Mouse (Mus musculus): ENCODE measurements at regions not wholly inside any gene's neighbourhood (a gene's known extent, or its start where the extent isn't known, plus 50 kb on each side); places are given as distances from the start of the nearest gene placed in this dataset.
"Not testable (repeated sequence)": the region's sequence is repeated elsewhere in the genome, so short reads cannot be mapped to it uniquely, and the experiment has no call there.

DNA sequence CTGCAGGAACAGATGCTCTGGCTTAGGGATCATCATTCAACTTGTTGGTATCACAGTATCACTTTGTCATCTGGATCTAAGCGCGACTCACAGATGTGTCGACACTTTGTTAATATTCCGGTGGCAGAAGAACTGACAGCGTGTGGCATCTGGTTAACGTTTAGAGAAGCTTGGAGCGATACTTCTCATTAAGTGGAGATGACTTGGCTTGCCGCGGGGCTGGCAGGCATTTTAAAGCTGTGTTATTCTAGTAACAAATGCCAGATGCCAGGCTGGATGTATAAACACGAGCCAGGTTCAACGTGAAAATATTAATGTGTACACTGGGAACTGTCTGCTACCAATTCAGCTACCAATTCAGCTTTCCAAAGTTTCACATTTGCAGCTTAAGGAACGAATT lies 430.3 kb upstream of the Dab2 start:
- peak; percentile 9 for DNase-seq (ENCODE audit: low spot score)

DNA sequence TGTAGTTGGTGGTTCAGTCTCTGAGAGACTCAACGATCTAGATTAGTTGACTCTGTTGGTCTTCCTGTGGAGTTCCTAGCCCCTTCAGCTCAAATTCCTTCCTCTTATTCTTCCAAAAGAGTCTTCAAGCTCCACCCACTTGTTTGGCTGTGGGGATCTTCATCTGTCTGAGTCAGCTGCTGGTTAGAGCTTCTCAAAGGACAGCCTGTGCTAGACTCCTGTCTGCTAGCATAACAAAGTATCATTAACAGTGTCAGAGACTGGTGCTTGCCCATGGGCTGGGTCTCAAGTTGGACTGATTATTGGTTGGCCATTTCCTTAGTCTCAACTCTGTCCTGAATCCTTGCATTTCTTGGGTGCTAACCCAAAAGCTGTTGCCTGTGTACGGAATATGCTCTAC lies 429.7 kb upstream of the Dab2 start:
- no peak for DNase-seq (ENCODE audit: low spot score)

DNA sequence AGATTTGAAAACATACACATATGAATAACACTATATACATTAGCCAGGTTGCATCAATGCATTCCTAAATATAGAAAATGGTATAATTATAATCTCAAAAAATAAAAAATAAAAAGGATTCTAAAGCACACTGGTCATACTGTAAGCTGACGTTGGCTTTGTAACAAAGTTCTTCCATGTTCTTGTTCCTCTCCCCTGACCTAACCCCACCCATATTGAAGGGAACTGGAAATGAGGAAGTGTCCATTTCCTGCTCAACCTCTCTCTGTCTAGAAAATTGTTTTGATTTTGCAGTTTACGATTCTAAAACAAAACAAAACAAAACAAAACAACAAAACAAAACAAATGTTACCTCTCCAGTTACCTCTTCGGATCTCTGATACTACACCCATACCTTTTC lies 427.5 kb upstream of the Dab2 start:
- DNase-seq (ENCODE audit: low spot score) = no peak

DNA sequence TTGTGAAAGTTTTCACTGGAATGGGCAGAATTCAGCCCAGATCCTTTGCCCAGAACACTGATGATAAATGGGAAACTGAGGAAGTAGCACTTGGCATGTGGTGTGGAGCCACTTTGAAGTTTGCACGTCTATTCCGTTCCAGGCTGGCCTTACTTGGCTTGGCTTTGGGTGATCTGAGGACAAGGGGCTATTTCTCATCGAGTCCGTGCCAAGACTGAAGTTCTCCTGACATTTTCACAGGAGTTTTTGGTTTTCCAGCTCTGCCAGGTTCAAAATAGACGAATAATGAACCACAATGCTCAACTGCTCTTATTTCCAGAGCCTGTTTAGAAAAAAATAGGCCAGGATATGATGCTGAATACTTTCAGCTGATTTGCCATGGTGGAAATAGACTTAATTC lies 421.8 kb upstream of the Dab2 start:
- no peak for DNase-seq (ENCODE audit: low spot score)

DNA sequence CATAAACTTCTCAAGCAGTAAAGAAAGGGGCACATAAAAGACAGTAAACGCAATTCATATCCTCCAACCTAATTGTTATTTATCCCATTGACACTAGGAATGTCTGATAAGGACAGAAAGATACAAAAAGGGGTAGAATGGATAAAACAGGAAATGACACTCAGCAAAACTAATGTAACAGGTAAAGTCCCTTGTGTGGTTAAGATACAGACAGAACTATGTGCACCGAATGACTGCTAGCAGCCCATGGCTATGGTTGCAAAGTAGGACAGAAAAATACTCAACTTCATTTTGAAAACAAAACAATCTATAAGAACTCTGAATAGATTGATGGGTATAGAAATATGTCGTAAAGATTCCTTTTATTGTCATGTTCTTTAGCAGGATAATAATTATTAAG lies 408.4 kb upstream of the Dab2 start:
- DNase-seq (ENCODE audit: low spot score) = no peak

DNA sequence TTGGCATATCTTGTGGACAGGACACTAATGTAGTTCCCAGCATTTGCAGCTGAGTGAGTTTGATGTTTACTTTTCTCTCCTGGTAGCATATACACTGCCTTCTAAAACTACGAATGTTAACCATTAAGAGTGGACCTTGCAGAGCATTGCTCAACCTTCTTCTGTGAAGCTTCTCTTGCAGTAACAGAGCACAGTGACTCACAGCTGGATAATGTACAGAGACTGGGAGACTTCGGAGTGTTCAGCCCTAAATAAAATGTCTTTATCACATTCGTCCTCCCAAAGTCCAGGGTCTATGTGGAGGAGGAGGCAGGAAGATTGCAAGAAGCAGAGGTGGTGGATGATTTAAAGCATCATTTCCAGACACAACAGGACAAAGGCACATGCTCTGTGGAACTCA lies 407.6 kb upstream of the Dab2 start:
- peak; percentile 32 for DNase-seq (ENCODE audit: low spot score)

DNA sequence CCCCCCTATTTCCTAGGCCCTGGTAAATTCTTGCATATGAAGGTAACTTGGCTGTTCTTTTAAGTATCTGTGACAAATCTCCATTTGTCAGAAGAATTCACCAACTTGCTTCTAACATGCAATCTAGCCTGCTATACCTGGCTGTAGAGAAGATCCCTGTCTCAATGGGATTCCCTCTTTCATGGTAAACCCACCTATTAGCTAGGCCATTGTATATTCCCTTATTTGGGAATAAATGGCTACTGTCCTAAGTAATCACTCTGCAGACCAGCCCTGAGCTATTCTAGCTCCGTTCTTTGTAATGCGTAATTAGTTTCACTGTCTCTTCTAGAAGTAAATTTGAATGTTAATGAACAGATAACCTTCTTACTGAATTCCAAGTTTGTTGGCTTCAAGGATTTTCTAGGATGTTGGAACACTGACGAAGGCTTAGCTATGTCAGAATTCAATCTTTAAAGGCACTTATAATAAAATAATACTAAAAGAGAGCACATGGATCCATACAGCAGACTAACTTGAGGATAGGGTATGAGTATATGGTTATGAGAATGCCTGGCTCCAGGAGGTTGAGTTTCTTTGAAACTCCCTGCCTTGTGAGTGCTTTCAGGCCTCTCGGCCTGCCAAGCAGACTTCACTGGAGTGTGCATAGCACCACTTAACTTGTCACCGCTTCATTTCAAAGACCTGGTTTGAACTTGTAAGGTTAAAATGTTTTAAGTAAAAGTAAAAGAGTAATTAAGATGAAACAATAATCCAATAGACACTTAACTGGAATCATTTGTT lies 403.7 kb upstream of the Dab2 start:
- DNase-seq (ENCODE audit: low spot score) = not testable (repeated sequence)

DNA sequence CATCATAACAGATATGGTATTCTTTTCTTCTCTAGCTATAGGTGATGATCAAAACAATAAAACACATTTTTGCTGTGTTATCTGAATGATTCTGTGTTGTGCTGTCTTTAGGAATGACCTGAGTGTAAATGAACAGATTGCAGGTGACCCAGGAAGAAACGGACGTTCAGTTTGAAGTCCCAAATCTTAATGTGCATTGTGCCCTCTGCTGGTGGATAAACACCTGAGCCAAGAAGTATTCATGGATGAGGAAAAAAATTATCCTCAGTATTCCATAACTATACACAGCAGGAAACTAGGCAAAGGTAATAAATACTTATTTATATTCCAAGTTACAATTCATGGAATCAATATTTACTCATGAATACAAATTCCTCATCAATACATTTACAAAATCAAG lies 384.3 kb upstream of the Dab2 start:
- DNase-seq (ENCODE audit: low spot score) = no peak

DNA sequence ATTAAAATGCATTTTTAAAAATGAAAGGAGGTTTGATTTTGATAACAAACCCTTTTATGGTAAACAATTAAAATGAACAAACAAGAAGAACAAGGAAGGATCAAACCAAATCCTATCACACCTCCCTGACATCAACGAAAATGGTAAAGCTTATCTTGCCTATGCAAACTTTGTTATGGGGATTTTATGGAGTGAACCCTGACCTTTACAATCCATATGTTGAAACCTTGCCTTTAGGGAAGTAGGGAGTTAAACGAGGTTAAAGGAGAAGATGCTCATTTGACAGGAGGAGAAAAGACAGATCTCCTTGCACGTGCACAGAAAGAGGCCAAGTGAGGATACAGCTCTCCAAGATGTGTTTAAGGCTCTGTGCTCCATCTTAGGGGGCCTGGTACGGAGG lies 379.5 kb upstream of the Dab2 start:
- DNase-seq (ENCODE audit: low spot score) = no peak

DNA sequence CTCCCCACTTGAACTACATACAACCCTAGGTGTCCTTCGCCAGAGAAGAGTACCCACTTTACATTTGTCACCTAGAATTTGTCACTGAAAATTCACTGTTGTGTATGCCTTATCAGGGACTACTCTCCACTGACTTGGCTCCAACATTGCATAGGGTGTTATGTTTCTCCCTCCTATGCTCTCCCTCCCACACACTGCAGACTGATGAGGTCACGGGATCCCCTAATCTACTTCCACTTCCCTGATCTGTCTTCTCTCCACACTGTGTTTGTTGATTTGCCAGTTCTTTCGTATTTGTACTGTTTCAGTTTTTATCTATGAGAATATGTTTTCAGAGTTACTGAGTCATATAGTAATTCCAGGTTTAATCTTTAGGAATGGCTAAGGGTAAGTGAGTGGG lies 371.8 kb upstream of the Dab2 start:
- DNase-seq (ENCODE audit: low spot score) = no peak

DNA sequence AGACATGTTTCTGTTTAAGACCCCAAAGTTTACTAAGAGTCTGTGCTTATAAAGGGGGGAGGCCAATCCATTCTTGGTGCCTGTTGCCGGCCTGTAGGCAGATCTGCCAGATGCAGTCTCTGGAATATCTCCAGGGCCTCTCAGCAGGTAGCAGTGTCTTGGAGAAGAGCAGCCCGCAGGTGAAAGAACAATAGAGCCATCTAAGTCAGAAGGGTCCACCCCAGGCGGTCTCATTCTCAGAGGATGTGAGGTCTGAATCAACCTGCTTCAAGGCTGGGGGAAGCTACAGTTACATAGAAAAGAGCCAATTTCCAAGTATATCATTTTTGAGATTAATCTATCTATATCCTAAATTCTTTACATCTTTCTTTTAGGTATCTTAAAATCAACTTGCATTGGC lies 366.0 kb upstream of the Dab2 start:
- no peak for DNase-seq (ENCODE audit: low spot score)

DNA sequence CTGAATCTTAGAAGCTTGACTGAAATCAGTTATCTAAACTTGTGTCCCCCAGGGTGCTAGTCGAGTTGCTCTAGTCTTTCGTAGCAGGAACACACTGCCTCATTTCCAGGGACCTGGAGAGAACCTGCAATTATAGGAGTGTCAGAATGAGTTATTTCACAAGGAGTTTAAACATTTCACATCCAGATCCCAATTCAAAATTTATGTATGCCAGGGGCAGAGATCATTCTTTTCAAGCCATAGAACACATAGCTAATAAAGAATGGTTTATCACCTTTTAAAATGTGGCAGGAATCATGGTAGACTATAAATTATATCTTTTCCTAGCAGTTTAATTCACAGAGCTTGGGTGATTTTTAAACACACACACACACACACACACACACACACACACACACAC lies 358.6 kb upstream of the Dab2 start:
- no peak for DNase-seq (ENCODE audit: low spot score)

DNA sequence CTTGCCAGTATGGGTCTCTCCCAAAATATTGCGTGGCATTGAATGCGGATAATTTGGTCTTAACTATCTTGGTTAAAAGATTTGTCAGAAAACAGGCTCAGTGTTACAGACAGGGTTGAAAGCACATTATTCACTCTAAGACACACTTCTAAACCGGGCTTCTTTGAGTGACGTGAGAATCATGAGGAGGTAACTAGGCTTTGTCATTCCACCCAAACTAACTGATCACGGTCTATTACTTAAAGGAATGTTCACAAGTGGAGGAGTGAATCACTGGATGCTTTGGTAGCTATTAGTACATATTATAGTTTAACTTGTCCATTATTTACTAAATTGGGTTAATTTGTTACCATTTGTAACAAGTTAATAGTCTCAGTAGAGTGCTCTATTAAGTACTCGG lies 352.9 kb upstream of the Dab2 start:
- DNase-seq (ENCODE audit: low spot score) = no peak

DNA sequence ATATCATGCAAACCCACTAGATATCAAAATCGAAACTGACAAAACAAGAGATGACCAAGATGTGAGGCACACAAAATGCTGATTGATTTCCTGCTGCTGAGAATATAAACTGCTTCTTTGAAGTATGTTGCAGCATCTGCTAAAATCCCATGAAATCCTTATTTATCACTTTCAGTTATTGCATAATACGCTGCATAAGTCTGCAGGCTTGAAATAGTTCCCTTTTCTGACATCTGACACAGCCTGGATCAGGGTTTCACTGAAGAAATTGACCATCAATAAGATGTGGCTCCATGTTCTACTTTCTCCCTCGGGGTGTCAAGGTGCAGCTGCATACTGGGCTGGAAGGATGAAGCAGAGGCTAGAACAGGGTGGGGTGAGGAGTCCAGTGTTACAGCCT lies 348.7 kb upstream of the Dab2 start:
- DNase-seq (ENCODE audit: low spot score) = no peak

DNA sequence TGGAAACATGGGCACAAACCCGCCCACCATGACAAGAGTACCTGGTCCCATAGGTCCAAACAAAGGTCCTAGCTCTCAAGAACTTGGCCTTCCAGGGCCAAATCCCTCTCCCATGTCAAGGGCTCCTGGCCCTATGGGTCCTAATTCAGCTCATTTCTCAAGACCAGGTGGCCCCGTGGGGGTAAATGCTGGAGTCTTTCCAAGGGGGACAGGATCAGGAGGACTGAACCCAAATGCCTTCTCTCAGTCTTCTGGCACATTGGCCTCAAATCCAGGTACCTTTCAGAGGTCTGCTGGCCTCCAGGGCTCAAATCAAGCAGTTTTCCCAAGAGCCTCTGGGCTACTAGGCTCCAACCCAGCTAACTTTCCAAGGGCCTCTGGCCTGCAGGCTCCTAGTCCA lies 347.9 kb upstream of the Dab2 start:
- not testable (repeated sequence) for DNase-seq (ENCODE audit: low spot score)

DNA sequence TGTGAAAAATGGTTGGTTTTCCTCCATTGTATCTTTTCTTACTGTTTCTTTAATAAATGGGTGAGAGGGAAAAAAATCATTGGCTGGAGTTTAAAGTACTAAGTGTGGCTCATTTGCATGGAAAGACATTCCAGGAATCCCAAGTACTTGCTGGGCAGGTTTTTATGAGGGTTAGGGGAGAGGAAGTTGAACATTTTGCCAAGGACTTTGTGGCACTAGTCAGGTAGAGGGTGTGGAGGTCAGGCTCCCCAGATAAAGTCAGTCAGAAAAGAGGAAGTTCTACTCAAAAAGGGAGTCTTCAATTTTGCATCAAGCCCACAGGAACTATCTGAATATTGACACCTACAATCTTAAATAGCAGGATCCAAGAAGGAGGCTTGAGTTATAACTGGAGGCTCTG lies 346.5 kb upstream of the Dab2 start:
- no peak for DNase-seq (ENCODE audit: low spot score)

DNA sequence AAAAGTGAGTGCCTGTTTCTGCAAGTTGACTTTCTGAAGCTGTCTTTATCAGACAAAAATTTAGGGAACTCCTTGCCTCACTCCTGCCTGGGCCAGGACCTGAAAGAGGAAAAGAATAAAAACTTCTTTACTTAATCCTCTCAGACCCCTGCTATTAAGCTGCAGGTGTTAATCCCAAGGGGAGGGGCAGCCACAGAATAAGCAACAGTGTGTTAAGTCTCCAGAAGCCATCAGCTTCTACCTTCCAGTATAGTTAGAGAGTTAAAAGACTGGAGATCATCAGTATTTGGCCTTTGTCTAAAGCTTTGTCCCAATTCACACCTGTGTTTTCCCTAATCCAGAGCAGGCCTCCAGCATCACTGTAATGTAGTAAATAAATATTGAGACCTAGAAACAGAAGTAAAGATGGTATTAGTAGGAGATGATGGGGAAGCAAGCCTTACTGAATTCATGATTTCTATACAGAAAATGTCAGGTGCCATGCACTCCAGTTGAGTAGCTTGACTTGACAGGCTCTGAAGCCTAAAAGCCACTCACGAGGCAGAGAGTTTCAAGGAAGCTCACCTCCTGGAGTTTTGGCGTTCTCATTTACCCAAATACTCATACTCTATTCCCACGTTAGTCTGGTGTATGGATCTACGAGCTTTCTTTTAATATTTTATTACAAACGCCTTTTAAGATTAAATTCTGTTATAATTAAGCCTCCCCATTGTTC lies 308.1 kb upstream of the Dab2 start:
- no peak for DNase-seq (ENCODE audit: low spot score)

DNA sequence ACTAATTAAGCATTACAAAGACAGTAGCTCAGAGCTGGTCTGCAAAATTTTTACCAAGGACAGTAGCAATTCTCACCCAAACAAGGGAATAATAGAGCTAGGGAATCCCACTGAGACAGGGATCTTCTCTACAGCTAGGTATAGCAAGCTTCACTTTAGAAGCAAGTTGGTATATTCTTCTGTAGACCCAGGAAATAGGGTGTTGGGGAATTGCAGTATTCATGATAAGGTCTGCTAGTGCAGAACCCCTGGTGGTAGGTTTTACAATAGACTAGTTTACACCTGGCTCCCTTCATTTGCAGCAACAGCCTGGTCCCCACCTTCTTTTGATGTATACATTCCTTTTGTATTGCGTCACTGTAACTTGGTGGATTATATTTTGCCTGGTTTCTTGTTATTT lies 307.4 kb upstream of the Dab2 start:
- DNase-seq (ENCODE audit: low spot score) = not testable (repeated sequence)

DNA sequence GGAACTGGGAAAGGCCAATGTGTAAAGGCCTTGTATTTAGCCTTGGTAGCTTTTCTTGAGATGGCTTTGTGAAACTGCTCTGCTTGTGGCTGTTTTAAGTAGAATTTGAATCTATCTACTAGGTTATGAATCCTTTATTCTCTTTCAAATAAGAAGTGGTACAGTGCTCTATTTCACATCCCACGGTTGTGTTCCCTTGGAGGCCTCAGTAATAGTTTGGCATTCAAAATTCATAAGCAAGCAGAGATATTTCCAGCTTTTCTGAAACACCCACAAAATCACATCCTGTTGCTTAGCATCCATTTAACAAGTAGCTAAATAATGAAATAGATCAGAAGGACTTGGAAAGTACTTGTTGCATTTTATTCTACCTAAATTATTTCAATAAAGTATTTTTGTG lies 298.8 kb upstream of the Dab2 start:
- no peak for DNase-seq (ENCODE audit: low spot score)

DNA sequence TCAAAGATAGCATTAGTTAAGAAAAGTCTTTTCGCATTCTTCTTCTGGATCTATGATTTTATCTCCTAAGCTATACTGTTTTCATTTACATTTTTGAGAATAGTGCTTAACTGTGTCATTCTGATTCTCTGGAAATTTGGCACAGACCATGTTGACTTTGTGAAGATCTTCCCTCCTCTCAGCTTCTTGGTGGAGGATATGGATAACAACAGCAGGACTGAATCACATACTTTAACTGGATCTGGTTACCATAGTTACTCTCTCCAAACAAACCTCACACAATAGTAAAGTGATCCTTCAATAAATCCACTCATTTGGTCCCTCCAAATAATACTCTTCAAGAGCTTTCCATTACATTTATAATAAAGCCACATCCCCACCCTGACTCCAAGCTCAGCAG lies 298.2 kb upstream of the Dab2 start:
- no peak for DNase-seq (ENCODE audit: low spot score)

DNA sequence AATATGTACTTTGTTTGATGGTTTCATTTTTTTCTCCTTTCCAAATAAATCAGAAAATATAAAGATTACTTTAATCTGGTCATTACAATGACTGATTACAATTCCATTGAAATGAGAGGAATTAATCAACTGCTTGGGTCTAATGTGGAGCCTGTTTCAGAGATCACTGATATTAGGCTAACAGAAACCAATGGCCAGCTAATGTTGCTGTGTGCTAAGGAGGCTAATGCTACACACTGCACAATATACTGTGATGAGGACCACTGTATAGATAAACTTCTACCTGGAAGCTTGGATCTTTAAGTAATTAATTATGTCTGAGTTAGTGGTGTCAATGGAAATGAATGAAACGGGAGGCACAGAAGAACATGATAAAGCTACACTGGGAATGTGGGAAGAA lies 284.6 kb upstream of the Dab2 start:
- DNase-seq (ENCODE audit: low spot score) = no peak

DNA sequence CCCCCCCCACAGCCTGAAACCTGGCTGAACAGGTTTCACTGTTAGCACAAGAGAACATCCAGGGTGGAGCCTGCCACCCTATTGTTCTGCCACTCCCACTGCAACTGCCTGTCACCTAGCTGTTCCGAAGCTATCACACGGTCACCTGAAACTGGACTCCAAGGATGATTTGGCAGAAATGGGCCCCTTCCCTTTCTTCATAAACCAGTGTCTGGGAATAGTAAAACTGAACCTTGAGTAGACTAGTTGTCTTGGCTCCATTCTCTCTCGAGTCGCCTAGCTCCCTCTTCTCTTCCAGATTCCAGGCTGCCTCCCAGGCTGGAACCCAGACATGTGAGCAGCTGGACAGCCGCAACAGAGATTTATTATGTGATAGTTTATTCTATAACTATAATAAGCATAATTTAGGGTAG lies 282.9 kb upstream of the Dab2 start:
- no peak for DNase-seq (ENCODE audit: low spot score)

DNA sequence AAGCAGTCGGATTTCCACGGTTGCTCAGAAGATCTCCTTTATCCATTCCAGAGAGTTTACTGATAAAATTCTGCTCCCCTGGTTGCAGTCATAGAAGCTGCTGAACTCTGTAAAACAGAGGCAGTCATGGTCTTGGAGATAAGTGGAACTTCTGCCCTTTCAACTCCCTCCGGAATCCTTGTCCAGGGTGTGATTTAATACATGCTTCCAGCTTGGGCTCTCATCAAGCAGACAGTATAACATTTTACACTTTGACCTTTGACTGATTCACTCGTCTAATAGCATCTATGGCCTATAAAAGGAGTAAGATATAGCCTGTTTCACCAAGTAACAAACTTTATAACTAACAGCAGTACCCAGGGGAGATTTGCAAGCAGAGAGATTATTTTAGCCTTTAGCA lies 274.0 kb upstream of the Dab2 start:
- no peak for DNase-seq (ENCODE audit: low spot score)

DNA sequence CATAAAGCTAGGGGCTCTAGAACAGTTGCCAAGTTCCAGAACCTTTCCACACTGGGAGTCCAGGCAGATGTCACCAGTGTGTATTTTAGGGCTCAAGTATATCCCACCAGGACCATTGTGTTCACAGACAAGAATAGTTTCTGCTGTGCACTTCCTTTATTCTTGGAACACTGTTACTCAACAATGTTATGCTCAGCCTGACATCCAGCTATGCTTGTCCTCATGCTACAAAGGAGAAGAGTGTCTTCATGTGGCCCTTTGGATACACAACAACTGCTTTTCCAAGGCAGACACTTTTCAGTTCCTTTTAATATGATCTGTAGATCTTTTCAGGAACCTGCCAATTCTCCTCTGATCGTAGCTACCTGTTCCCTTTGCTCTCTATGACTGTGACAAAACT lies 270.4 kb upstream of the Dab2 start:
- DNase-seq (ENCODE audit: low spot score) = no peak

All from yolk sac, embryonic 10.5 days (tissue).